In genomic region chr1:37634658-37635057, GRCm38 (mm10) we compare ENCODE assay signal across 8 mouse cellular contexts.
DNase-seq lines count a peak whose midpoint lies in the region; ATAC-seq lines count a peak whose summit lies in the region.

No protein-coding gene starts in this region.

- no peak overlapping the region for H3K9ac ChIP-seq in forebrain, embryonic 12.5 days
- no peak overlapping the region for H3K9ac ChIP-seq in midbrain, embryonic 16.5 days (ENCODE audit: low read depth, low read length)
- no peak overlapping the region for H3K9ac ChIP-seq in embryonic facial prominence, embryonic 11.5 days (replicated peaks; ENCODE audit: low read length)
- no peak overlapping the region for H3K9ac ChIP-seq in lung, embryonic 16.5 days (ENCODE audit: low read length)

- H3K4me1 ChIP-seq in forebrain, embryonic 10.5 days: peaks cover 3% of the 10 kb centered on the region; the same call in 1 of the 2 replicates
- no peaks in the 10 kb centered on the region for H3K4me1 ChIP-seq in forebrain, embryonic 12.5 days
- peaks cover 7% of the 10 kb centered on the region; the same call in 1 of the 2 replicates for H3K4me1 ChIP-seq in midbrain, embryonic 10.5 days
- peaks cover 4% of the 10 kb centered on the region; the same call in 1 of the 2 replicates for H3K4me1 ChIP-seq in midbrain, embryonic 16.5 days (ENCODE audit: control insufficient read depth, insufficient read depth, low read length)
- H3K4me1 ChIP-seq in embryonic facial prominence, embryonic 11.5 days (ENCODE audit: control insufficient read depth, insufficient read depth, low read length): no peaks in the 10 kb centered on the region
- H3K4me1 ChIP-seq in lung, embryonic 16.5 days (replicated peaks; ENCODE audit: control insufficient read depth, insufficient read depth, low read length): no peaks in the 10 kb centered on the region

- no peak overlapping the region for H3K4me2 ChIP-seq in forebrain, embryonic 12.5 days
- no peak overlapping the region for H3K4me2 ChIP-seq in midbrain, embryonic 16.5 days (ENCODE audit: low read length)
- H3K4me2 ChIP-seq in embryonic facial prominence, embryonic 11.5 days (ENCODE audit: low read depth, low read length): no peak overlapping the region
- H3K4me2 ChIP-seq in lung, embryonic 16.5 days (ENCODE audit: low read depth, low read length): no peak overlapping the region

- H3K27ac ChIP-seq in forebrain, embryonic 10.5 days: no peak overlapping the region
- H3K27ac ChIP-seq in forebrain, embryonic 12.5 days: no peak overlapping the region
- no peak overlapping the region for H3K27ac ChIP-seq in midbrain, embryonic 10.5 days (replicated peaks)
- H3K27ac ChIP-seq in midbrain, embryonic 16.5 days (ENCODE audit: low read length): no peak overlapping the region
- no peak overlapping the region for H3K27ac ChIP-seq in embryonic facial prominence, embryonic 11.5 days (replicated peaks; ENCODE audit: low read depth, low read length)
- no peak overlapping the region for H3K27ac ChIP-seq in lung, embryonic 16.5 days (ENCODE audit: low read length)

- no peaks in the 10 kb centered on the region for H3K9me3 ChIP-seq in forebrain, embryonic 10.5 days
- no peaks in the 10 kb centered on the region for H3K9me3 ChIP-seq in forebrain, embryonic 12.5 days
- H3K9me3 ChIP-seq in midbrain, embryonic 10.5 days (replicated peaks): no peaks in the 10 kb centered on the region
- no peaks in the 10 kb centered on the region for H3K9me3 ChIP-seq in midbrain, embryonic 16.5 days (replicated peaks; ENCODE audit: control insufficient read depth, low read length, poor library complexity, severe bottlenecking)
- H3K9me3 ChIP-seq in embryonic facial prominence, embryonic 11.5 days (replicated peaks; ENCODE audit: control insufficient read depth, low read length): no peaks in the 10 kb centered on the region
- H3K9me3 ChIP-seq in lung, embryonic 16.5 days (ENCODE audit: control insufficient read depth, low read length): no peaks in the 10 kb centered on the region

- WGBS in forebrain, embryonic 10.5 days: 43% methylated on average over 4 of the region's 4 CpGs
- WGBS in forebrain, embryonic 12.5 days: 32% methylated on average over 4 of the region's 4 CpGs
- 38% methylated on average over 4 of the region's 4 CpGs for WGBS in midbrain, embryonic 10.5 days
- WGBS in midbrain, embryonic 16.5 days: 34% methylated on average over 4 of the region's 4 CpGs
- 32% methylated on average over 4 of the region's 4 CpGs for WGBS in embryonic facial prominence, embryonic 11.5 days
- WGBS in lung, embryonic 16.5 days: 20% methylated on average over 4 of the region's 4 CpGs

- peak; percentile 49 for DNase-seq in forebrain, embryonic 10.5 days (ENCODE audit: extremely low spot score, low spot score)
- peak; percentile 46 for DNase-seq in midbrain, embryonic 10.5 days (ENCODE audit: low spot score)
- DNase-seq in adipocyte (ENCODE audit: low spot score): peak; percentile 21
- peak; percentile 58 for DNase-seq in embryonic facial prominence, embryonic 11.5 days (ENCODE audit: low spot score)
- peak; percentile 76 for DNase-seq in testis, postnatal 10 days (ENCODE audit: low spot score)

- H3K27me3 ChIP-seq in forebrain, embryonic 10.5 days (ENCODE audit: poor library complexity, severe bottlenecking): no peaks in the 10 kb centered on the region
- no peaks in the 10 kb centered on the region for H3K27me3 ChIP-seq in forebrain, embryonic 12.5 days
- no peaks in the 10 kb centered on the region for H3K27me3 ChIP-seq in midbrain, embryonic 10.5 days (ENCODE audit: low read depth, poor library complexity, severe bottlenecking)
- no peaks in the 10 kb centered on the region; the same call in 1 of the 2 replicates for H3K27me3 ChIP-seq in midbrain, embryonic 16.5 days (ENCODE audit: control insufficient read depth, insufficient read depth, low read depth, low read length)
- no peaks in the 10 kb centered on the region for H3K27me3 ChIP-seq in embryonic facial prominence, embryonic 11.5 days (ENCODE audit: control insufficient read depth, insufficient read depth, low read length)
- no peaks in the 10 kb centered on the region for H3K27me3 ChIP-seq in lung, embryonic 16.5 days (ENCODE audit: control insufficient read depth, insufficient read depth, low read depth, low read length)

- H3K36me3 ChIP-seq in forebrain, embryonic 10.5 days (replicated peaks): no peaks in the 10 kb centered on the region
- H3K36me3 ChIP-seq in forebrain, embryonic 12.5 days (replicated peaks): no peaks in the 10 kb centered on the region
- H3K36me3 ChIP-seq in midbrain, embryonic 10.5 days: no peaks in the 10 kb centered on the region
- no peaks in the 10 kb centered on the region for H3K36me3 ChIP-seq in midbrain, embryonic 16.5 days (ENCODE audit: control insufficient read depth, insufficient read depth, low read length)
- H3K36me3 ChIP-seq in embryonic facial prominence, embryonic 11.5 days (replicated peaks; ENCODE audit: control insufficient read depth, insufficient read depth, low read depth, low read length): no peaks in the 10 kb centered on the region
- H3K36me3 ChIP-seq in lung, embryonic 16.5 days (ENCODE audit: control insufficient read depth, insufficient read depth, low read length): no peaks in the 10 kb centered on the region

- H3K4me3 ChIP-seq in forebrain, embryonic 10.5 days: no peak overlapping the region
- H3K4me3 ChIP-seq in forebrain, embryonic 12.5 days (replicated peaks): no peak overlapping the region
- H3K4me3 ChIP-seq in midbrain, embryonic 10.5 days: no peak overlapping the region
- no peak overlapping the region for H3K4me3 ChIP-seq in midbrain, embryonic 16.5 days (ENCODE audit: low read depth, low read length)
- no peak overlapping the region for H3K4me3 ChIP-seq in embryonic facial prominence, embryonic 11.5 days (ENCODE audit: low read depth, low read length)
- no peak overlapping the region for H3K4me3 ChIP-seq in lung, embryonic 16.5 days (ENCODE audit: low read length)

- no peak for ATAC-seq in forebrain, embryonic 12.5 days (ENCODE audit: low FRiP score)
- ATAC-seq in midbrain, embryonic 16.5 days: no peak
- peak; percentile 56; the same call in 1 of the 2 replicates for ATAC-seq in embryonic facial prominence, embryonic 11.5 days (replicated peaks; ENCODE audit: insufficient number of reproducible peaks, low FRiP score, low TSS enrichment, low read depth)
- 0 out of 2 replicates have a peak, but pooled peaks have one; percentile 9 for ATAC-seq in lung, embryonic 16.5 days (ENCODE audit: low read depth)

Comparison
In these comparisons a context has a peak if more than half of its experiments do, and no peak if none do; other contexts are left out.
1. DNase-seq: peak in every context shown above with its lines; median percentile 76 in testis, postnatal 10 days; 58 in embryonic facial prominence, embryonic 11.5 days; 49 in forebrain, embryonic 10.5 days; 46 in midbrain, embryonic 10.5 days; 21 in adipocyte.
2. ATAC-seq: peak in embryonic facial prominence, embryonic 11.5 days (single experiment) and lung, embryonic 16.5 days (single experiment); none in forebrain, embryonic 12.5 days (single experiment) and midbrain, embryonic 16.5 days (single experiment).